Mouse (Mus musculus) cerebellum, postnatal 10 days (tissue): ENCODE measurements around the gene Bcl11a.

ENCODE experiments used
- DNase-seq, 2 experiments: peaks; one replicate each; pipeline ENCODE4 v3.0.0; 2021; ENCODE audit warnings: mixed read lengths in 2 of 2

Gene Bcl11a

DNA sequence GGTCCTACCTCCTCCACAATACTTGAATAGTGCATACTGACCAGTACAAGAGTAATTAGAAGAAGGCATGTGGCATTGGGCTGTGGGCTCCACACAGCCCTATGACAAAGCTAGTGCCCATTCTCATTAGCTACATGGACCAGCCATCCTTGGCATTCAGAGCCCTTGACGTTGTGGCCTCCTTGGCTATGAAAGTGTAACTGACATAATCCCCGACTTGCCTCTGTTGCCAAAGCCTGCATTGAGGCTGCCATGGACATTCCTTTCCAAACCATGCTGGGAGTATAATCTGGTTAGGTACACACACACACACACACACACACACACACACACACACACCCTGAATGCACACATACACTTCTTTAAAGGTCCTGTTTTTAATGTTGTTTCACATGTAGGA is 81.8 kb downstream of the Bcl11a start:
- peak; percentile 64 to 69 for DNase-seq

DNA sequence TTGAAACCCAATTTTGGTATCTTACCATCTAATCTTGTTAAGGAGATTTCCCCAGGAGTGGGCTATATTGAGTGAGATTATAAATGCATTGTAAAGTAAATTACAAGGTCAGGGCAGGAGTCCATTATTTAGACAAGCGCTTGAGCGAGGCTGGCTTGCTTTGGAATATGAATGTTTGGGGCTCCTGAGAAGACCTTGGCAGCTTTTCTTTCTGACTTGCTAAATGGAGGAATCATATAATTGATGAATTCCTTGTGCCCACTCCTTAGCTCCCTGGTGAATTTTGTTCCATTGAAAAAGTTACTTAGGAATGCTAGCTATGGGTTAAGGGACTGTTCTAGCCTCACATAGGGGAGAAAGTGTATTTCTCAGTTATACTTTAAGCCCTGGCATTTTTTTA is 83.6 kb downstream of the Bcl11a start:
- no peak for DNase-seq

DNA sequence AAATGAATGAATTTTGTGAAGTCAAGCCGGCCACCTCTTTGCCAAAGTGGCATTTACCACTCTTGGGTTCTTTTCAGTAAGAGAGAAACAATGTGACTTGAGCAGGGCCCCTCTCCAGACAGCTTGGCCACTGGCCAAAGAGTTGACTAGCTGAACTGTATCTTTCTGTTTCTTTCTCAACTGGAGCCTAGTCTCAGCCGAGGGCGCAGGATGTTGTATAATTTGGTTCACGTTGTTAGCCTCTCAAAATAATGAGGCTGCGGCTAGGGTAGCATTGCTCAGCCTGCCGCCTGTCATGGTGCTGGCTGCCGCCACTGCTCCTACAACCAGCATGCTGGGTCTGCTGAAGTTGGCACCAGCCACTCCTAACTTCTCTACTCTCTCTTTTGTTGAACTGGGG is 84.2 kb downstream of the Bcl11a start:
- DNase-seq = peak; percentile 76 to 84

DNA sequence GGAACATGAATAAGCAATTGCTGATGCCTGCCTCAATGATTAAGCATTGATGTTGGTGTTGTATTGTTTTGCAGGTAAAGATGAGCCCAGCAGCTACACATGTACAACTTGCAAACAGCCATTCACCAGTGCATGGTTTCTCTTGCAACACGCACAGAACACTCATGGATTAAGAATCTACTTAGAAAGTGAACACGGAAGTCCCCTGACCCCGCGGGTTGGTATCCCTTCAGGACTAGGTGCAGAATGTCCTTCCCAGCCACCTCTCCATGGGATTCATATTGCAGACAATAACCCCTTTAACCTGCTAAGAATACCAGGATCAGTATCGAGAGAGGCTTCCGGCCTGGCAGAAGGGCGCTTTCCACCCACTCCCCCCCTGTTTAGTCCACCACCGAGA is 85.2 kb downstream of the Bcl11a start:
- no peak for DNase-seq

DNA sequence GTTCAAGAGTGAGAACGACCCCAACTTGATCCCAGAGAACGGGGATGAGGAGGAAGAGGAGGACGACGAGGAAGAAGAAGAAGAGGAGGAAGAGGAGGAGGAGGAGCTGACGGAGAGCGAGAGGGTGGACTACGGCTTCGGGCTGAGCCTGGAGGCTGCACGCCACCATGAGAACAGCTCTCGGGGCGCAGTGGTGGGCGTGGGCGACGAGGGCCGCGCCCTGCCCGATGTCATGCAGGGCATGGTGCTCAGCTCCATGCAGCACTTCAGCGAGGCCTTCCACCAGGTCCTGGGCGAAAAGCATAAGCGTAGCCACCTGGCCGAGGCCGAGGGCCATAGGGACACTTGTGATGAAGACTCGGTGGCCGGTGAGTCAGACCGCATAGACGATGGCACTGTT is 86.2 kb downstream of the Bcl11a start:
- no peak for DNase-seq

DNA sequence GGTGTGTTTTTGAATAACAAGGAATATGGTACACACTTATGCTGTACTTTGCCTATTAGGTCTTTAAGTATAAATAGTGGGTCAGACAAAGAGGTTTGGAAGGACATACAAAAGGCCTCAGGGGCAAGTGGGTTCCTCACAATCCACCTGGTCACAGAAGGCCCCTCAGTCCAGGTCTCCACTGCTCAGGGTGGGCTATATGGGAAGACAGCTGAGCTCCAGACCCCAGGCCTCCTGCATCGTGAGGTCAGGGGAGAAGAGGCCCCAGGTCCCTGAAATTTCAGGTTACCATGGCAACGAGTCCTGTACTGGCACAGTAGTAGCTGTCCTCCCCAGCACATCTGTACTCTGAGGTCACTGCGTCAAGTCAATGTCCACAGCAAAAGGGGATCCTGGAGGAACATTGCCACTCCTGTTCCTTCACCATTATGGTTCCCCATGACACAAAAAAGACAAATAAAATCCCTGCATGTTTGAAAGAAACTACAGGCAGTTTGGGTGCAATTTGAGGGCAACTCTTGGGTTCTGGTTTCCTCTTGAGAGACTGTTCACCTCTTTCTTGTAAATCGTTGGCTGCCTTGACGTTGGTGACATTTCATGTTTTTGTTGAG is 93.9 kb downstream of the Bcl11a start:
- DNase-seq = no peak

DNA sequence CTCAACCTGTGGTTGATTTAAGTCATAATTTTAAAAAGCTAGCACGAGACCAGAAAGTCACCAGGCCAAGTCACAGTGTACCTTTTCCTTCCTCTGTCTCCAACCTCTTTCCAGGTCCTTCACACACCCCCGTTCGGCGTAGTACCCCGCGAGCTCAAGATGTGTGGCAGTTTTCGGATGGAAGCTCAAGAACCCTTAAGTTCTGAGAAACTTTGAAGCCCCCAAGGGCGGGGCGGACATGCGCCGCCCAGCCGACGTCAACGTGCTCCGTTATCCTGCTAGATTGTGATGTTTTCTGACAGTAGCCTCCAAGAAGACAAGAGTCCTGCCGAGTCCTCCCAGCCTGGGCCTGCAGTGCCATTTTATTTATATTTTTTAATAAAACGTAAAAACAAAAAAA is 94.7 kb downstream of the Bcl11a start:
- no peak for DNase-seq

DNA sequence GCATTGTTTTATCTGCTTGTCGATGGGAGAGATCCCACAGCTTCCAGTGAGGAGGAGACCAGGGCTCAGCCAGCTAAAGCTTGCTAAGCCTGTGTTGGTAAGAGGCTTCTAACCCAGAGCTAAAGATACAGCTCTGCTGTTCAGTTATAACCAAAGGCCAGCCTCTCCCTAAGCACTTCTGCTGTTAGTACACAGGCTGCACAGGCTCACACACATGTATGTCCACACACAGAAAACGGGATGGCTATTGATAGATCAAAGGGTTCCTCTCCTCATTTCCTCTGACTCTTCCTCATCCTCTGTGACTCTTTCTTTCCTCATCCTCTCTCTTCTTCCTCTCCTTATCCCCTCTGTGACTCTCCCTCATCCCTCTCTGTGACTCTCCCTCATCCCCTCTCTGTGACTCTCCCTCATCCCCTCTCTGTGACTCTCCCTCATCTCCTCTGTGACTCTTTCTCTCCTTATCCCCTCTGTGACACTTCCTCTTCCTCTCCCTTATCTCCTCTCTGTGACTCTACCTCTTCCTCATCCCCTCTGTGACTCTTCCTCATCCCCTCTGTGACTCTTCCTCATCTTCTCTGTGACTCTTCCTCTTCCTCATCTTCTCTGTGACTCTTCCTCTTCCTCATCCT is 96.4 kb downstream of the Bcl11a start:
- DNase-seq = no peak

DNA sequence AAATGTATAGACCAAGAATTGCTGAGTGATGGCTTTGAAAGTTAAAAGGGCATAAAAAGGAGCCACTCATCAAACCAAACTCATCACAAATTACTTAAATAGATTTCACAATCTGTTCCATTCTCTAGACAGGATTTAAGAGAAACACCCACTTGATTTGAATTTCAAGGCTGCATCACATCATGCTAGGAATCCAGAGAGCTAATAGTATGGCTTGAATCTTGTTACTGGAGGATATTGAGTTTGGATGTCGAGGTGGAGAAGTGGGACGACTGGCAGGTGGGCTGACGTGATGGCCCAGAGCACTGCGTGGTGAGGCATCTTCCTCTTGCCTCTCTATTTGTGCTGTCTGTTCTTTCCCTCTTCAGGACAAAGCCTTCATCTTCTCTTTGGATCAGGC is 99.6 kb downstream of the Bcl11a start:
- DNase-seq = no peak

DNA sequence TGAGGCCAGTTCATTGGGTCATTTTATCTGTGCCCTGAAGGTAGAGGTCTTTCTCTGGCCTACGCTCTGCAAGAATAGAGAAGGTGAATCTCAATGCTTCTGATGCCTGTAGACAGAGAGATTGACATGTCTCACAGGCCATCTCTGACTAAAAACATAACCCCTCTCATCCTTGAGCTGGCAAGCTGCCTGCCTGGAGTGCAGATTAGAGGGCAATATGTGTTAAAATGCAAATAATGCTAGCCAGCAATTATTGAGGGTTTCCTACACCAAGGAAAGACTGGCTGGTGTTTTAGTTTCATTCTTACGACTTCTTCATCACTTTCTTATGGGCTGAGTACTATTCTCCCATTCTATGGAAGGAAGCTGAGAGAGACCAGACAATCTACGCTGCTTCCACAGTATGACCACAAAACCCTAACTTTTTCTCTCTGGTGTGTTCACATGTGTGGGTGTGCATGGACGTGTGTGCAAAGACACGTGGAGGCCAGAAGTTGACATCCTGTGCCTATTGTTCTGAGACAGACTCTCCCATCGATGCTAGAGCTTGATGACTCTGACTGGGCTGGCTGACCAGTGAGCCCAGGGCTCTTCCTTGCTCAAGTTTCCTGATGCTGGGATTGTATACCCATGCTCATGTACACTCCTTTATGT is 101.1 kb downstream of the Bcl11a start:
- DNase-seq = no peak

DNA sequence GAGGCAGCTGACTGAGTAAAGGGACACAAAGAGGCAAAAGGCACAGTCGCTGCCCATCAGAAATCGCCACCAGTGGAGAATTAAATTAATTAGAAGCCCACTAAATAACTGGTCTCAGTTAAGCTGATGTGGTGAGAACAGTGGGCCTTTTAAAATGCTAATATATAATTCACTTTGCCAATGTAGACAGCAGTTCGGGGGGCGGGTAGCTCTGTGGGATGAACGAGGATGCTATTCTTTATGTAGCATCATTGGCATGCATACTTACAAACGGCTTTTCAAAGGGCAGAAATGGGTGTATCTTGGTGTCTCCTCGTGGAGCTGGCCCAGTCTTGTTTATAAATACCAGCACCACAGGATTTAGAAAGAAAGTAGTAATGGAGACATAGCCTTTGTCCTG is 102.2 kb downstream of the Bcl11a start:
- DNase-seq = no peak

DNA sequence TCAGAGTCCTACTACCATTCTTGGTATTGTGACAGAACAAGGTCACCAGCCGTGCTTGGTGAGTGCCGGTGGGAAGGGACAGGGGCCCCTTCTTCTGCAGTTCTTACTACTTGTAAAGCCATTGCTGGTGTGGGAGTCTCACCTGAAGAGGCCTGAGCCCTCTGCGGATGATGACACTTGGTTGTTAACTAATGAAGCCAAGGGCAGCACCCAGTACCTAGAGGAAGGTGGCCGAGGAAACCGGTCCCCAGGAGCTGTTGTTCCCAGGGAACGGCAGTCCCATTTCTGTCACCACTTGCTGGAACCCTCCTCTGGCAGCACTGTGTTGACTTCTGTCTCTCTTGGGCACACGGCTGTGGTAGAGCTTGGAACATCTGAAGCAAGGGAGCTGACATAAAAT is 105.6 kb downstream of the Bcl11a start:
- DNase-seq = no peak

DNA sequence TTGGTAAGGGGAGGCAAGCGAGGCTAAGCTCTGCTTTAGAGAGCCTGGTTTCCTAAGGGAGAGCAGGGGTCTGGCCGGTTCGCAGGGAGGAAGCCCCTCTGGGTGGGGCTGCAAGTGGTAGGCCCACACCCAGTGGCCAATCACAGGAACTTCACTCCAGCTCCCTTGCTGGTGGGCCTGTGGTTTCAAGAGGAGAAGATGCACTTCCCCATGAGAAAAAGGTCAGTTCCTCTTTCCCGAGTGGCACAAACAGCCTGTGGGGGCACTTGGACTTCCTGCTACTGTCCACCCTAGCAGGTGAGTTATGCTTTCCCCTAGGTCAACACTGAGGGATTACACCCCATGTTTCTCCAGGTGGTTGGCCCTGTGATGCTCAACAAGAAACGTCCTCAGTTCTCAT is 107.1 kb downstream of the Bcl11a start:
- no peak for DNase-seq

DNA sequence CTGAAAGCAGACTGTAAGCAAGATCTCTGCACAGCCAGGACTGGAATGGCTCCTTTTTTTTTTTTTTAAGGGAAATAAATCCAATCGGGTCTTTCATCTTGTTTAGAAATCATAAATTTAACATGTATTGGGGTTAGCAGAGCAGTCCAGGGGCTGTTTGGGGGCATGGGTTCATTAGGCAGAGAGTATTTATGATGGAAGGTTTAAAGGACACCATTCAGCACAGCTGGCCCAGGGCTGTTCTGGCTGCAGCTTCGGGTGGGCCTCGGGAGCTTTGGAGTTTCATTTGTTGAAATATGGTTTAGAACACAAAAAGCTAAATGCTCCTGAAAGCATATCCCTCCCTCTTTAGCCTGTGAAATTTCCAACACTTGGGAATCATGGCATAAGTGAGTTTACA is 112.6 kb downstream of the Bcl11a start:
- DNase-seq = no peak

DNA sequence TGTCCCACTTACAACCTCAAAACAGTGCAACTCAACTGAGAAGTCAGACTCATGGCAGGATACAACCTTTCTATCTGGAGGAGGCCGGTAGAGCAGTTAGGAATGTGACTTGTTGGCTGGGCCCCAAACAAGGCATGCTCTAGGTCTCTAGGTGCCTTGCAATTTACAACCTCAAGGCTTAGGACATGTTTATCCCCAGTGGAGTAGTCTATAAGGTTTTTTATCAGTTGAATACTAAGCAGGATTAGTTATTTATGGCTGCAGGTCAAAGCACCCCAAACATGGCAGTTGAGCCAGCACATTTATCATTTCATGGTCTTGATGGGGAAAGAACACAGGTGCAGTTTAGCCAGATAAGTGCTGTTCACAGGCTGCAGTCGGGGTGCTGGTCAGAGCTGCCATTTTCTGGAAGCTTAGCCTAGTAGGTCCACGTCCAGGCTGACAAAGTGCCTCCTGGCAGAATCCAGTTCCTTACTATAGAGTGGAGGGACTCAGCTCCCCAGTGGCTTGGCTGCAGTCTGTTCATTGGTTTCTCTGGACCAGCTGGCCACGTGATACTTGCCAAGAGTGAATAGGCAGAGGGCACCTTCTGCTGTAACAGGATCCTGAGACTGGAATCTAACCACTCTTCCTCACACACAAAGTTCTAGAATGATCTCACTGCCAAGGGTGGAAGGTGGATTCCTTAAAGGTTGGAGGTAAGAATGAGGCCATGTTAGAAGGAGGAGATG is 118.8 kb downstream of the Bcl11a start:
- peak; percentile 72 to 83 for DNase-seq

DNA sequence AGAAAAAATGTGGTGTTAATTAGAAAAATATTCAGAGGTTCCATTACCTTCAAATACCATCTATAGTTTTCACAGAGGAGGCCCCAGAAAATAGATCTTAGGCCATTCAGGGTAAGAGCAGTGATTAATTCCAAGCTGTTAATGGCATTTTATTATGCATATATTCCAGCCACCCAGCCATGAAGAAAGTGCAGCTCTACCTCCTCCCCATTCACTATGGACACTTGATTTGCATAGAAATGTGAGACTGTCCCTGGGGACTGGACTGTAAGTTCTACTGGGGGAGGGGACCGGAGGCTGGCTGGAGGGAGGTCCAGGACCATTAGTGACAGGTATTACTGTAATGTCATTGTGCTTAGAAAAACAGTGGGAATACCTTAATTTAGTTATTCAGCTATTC is 119.6 kb downstream of the Bcl11a start:
- no peak for DNase-seq

DNA sequence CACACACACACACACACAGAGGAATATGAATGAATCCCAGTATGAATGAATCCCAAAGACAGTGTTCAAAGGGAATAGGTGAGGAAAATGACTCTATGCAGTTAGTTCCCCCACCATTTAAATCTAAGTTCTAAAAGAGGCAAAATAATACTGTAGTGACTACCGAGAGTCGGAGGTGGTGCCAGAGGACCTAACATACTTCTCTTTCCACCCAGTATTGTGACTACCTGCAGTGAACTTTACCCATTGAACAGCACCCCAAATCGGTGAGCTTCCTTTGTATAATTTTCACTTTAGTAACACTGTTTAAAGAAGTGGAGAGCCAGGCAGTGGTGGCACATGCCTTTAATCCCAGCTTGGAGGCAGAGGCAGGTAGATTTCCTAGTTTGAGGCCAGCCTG is 121.7 kb downstream of the Bcl11a start:
- no peak for DNase-seq

DNA sequence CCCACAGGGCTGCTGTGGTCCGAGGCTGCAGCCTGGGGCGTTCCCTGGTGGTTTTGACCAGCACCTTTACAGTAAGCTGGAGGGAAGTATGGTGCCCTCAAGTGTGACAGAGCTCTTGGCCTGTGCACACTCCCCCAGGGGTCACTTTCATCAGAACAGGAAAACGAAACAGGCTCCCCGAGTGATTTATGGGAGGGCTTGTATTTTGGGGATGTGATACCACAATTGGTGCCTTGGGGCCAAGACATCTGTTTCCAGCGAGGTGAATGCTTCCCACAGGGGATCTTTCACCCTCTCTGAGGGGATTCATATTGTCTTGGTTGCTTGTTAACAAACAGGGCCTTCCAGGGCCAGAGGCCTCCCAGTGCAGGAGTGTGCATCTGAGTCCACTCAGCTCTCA is 122.5 kb downstream of the Bcl11a start:
- no peak for DNase-seq

DNA sequence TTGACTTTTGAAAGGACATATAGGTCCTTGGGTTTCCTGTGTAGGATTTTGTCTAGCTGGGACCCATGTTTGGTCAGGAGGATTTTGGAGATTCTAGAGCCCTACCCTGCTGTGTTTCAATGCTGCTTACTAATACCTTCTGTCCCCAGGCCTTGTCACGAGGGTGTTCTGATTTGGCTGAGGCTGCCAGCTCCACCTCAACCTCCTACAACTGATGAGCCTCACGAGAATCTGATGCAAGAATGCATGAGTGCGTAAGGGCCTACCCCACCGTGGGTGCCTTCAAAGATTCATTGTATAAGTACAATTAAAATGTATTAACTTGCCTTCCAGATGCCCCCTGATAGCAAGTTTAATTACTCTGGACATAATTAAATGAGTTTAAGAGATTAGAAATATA is 123.4 kb downstream of the Bcl11a start:
- DNase-seq = no peak

DNA sequence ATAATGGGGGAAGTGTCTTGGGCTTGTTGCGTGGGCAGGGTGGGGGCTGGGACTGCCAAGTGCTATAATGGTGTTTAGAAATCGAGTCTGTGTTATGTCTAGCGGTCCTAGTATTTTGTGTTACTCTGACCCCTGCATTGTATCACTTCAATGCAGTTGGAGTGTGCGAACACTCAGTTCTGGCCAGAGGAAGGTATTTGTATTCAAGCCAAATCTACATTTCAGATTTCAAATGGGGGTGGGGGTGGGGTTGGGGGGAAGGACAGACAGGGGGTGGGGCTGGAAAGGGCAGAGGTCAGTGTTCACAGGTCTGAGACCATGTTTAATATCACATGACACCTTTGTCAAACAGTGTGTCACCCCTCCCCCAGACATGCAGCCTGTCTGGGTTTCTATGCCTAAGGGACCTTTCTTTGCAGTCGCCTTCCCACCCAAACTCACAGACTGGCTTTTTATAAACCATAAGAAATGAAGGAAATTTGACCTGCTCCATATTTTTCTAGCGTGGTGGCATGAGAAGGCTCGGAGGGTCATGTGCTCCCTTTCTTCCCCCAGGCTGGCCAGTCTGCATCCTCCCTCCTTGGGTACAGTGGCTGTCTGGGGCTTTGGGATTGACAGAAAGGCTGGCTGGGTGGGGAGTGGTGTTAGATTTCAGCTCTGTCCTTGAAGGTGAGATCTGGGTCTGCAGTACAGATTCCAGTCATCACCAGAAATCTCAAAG is 124.9 kb downstream of the Bcl11a start:
- no peak for DNase-seq

DNA sequence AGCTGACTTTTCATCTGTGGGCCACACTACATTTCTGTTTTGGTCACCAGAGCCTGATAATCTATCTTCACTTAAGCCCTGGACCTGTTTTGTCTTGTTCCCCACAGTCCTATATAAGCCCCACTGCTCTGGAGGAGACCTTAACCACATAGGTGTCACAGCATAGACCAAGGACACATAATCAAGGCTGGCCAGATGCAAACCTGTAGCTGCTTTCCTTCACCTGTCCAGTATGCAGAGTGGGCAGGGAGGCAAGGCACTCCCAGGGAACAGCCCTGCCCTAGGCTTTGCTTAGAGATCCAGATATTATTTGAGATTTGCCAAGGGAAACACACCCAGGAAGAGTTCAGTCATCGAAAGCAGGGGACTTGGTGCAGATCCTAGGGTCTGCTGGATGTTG is 125.6 kb downstream of the Bcl11a start:
- no peak for DNase-seq

DNA sequence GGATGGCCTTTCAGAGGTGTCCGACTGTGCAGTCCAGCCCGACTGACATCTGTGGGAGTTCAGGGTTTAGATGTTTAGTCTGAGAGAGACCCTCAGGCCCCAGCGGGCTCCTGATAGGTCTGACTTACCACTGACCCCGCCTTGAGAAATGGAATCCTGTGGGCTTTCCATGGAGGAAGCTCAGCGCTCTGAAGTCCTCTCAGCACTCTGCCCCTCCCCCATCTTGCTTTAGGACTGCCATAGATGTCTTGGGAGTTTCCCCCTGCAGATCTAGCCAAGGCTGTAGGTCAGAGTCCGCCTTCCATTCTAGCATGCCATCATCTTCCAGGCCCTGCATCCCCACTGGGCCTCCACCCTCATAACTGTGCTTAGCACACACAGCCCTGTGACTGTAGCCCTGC is 131.1 kb downstream of the Bcl11a start:
- DNase-seq = no peak

DNA sequence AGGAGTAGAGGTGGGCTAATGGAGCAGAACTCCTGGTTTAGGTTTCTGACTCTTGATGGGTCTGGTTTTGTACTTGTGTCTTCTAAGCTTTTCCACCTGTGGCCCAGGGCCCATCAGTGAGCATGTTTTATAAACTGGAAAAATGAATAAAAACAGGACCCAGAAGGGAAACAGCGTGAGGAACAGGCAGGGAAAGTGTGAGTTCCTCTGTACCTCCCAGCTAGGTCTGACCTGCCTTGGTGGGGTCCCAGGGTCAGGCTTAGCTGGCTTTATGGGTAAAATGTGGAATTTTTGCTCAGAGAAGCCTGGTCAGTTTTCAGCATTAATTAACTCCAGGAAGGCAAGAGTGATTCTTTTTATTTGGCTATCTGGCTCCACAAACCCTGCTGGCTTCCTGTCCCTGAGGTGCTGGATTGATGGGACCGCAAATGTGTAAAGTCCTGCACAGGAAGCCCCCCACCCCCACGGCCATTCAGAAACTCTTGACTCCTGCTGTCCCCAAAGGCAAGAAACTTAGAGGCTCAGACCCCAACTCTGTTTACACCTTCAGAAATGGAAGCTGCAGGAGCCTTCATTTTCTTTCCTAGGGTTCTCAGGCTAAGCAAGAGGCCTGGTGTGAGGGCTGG is 136.8 kb downstream of the Bcl11a start:
- DNase-seq = no peak
